Mouse (Mus musculus) cerebellum, adult 8-10 months (tissue): Measurements from ENCODE around the gene Trak2.
"Not testable (repeated sequence)": the region's sequence is repeated elsewhere in the genome, so short reads cannot be mapped to it uniquely, and the experiment has no call there.

Experiments used
- DNase-seq: peaks from one replicate; pipeline ENCODE4 v3.0.0; 2022

Gene Trak2

GRCm38 (mm10) chr1:58953686-58954434, 19.4 kb downstream of the Trak2 start:
- DNase-seq: no peak

- no peak for DNase-seq
Observed at GRCm38 (mm10) chr1:58952997-58953396, 20.2 kb downstream of the Trak2 start.

- no peak for DNase-seq
Observed at GRCm38 (mm10) chr1:58952526-58952925, 20.7 kb downstream of the Trak2 start.

GRCm38 (mm10) chr1:58951841-58952240, 21.4 kb downstream of the Trak2 start:
- no peak for DNase-seq

GRCm38 (mm10) chr1:58950899-58951648, 22.2 kb downstream of the Trak2 start:
- DNase-seq: no peak

- DNase-seq: no peak
Observed at GRCm38 (mm10) chr1:58949561-58950106, 23.6 kb downstream of the Trak2 start.

DNA sequence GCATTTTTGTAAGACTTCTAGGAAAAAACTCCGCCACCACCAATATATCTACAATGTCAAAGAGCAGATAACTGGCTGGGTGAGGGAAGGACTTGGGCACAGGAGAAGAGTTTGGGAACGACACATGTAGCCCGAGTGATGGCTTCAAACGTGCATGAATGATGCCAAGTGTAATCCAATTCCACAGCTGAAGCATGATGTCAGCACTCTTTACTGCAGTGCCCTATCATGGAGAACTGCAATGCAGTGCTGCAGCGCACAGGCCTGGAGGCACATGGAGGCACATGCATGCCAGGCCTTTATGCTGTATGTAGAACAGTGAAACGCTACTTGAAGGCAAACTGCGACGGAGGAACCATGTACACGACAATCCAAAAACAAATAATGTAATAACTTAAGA, 26.5 kb downstream of the Trak2 start:
- no peak for DNase-seq

- DNase-seq: no peak
Observed at GRCm38 (mm10) chr1:58945960-58946670, 27.1 kb downstream of the Trak2 start.

DNA sequence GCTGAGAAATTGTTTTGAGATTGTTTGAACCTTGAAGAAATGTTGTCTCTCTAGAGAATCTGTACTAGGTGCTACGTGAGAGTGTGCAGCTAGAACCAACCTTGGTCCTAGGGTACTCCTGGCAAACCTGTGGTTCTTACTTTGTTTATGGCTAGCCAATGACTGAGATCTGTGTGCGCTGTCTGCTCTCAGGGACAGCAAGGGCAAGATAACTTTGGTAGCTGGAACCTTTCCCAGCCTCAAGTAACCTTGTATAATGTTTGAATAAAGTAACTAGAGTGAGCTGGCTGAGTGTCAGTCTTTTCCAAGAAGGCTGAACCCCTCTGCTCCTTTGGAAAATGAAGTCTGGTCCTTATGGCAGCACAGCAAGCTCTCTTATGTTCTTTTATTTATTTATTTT, 27.7 kb downstream of the Trak2 start:
- DNase-seq: no peak

DNA sequence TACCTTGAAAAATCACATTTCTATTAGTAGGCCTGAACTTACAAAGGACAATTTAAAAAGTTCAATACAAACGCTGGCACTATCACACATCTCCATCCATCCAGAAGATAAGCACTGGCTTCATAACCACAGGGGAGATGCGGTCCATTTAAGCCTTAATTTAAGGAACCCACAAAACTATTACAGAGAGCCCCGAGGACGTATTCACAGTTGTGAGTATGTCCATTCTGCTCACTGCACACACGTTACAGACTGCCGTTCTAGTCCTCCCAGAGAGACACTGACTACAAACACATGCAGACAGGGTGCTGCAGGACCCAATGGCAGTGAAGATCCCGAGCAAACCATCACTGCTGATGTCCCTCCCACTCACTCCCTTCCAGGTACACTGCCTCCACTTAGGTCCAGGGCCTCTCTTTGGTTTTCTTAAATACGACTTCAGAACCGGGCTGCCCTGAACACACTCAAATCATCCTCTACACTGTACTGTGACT, 35.6 kb downstream of the Trak2 start:
- no peak for DNase-seq

DNA sequence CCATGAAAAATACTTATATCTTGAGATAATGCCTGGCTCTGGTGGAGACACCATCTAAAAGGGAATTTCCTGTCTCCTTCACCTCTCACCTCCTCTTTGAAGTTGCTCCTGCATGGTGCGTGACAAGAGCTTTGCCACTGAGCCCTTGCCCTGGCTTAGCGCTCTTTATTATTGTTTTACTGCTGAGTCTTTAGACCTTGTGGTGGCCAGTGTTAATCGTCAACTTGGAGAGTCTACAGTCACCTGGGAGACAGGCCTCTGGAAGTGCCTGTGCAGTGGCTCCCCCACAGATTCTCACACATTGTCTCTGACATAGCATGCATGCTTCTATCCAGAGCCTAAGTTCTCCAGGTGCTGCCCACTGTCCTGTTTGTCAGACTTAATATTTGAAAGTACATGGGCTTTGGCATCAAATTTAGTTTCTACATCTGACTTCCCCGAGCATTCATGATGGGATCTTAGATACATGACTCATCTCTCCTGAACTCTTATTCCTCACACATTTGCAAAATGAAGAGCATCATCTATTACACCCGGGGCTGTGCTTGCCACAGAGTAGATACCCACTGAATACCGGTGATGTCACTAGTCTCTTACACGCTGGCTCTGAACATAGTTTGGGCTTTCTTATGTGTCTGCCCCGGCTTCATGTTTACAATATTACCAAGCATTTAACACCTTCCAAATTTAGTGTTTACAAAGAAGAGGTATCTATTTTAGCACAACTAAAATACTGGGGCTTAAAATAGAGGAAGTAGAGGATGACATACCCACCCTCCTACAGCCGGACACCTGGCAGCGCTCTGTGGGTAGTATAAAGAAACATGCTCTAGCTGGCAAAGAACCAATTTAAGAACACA, 36.3 kb downstream of the Trak2 start:
- no peak for DNase-seq

DNA sequence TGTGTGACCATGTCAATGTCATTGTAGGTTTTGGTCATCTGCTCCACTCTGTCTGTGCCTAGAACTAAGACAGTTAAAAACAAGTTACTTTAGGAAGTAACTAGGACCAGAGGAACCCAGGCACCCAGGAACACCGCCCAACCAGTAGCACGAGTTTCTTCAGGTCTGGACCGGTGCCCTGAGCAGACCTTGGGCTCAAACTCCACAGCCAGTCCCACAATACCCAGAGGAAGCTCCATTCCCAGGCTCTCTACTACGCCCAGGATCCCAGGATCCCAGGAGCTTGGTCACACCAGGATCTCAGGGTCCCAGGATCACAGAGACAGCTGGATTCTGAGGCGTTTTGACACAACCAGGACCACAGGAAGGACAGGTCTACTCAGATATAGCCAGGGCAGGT, 46.6 kb downstream of the Trak2 start:
- DNase-seq: no peak

- no peak for DNase-seq
Observed at GRCm38 (mm10) chr1:58917566-58917965, 55.7 kb downstream of the Trak2 start.

DNA sequence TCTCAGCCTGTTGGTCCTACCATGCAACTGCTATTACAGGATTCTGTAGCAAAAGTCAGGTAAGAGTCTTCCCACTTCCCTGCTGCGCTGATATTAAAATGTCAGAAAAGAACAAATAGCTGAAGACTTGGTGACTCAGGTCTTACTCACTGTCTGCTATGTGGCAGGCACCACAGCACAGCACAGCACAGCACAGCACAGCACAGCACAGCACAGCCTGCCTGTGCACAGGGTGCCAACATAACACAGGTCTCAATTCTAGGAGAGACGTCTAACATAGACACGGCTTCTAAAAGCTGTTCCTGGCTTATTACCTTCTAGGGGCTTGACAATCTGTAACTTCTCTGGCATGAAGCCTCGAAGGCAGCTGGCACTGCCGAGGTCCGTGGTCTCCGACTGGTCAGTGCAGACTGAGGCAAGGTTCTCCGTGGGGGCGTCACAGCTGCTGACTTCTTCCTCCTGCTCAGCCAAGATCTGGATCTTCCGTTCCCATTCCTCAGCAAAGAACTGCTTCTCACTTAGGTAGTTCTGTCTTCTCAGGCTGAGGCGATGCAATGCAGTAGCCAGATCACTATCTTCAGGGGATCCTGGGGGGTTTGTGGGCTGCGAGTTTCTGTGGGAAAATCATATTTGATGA, 63.5 kb downstream of the Trak2 start:
- no peak for DNase-seq

GRCm38 (mm10) chr1:58903681-58904080, 69.5 kb downstream of the Trak2 start:
- DNase-seq: no peak

DNA sequence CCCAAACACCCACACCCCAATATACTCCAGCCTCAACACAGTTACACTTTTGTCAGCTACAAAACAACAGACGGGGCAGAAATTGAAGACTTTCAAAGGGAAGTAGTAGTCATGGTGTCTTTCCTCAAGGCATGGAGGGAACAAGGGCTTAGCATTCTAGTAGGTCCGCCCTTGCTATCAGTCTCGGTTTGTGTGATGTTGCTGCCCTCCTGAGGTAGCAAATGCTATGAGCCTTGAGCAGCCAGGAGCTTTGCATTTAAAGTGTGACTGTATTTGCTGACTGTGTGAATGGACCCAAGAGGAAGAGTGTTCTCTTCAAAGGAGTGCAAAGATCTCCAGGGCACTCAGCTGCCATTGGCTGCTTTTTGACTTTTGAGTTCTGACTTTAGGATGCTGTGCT, 75.7 kb downstream of the Trak2 start:
- DNase-seq: not testable (repeated sequence)

- DNase-seq: not testable (repeated sequence)
Observed at GRCm38 (mm10) chr1:58892386-58892785, 80.8 kb downstream of the Trak2 start.

DNA sequence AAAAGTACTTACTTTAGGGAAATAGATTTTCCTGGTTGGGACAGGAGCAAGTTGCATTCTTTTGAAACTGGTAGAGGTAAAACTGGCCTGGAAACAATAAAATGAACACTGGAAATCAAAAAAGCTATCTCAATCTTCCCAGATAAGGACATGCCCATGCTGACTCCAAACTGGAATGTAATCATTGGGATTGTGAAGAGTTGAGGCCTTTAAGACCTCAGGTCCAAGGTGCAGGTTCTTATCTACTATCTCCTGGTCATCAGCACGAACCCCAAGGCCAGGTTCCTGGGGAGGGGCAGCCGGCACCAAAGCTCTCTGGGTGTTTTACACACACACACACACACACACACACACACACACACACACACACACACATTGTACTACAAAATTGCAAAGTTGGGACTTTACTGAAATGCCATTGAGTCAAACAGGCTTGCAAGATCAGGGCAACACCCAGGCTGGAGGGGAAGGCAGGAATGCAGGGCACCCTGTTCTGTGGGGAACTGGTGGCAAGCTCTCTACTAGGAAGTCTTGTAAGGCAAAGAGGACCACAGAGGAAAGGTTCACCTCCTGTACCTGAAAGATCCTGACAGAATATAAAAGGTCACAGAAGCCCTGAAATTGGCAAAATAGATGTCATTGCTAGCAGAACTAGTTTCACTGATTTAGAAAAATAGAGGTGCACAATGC, 81.6 kb downstream of the Trak2 start:
- not testable (repeated sequence) for DNase-seq

- not testable (repeated sequence) for DNase-seq
Observed at GRCm38 (mm10) chr1:58890697-58891290, 82.4 kb downstream of the Trak2 start.

GRCm38 (mm10) chr1:58889826-58890546, 83.2 kb downstream of the Trak2 start:
- DNase-seq: no peak
